Mouse (Mus musculus): ENCODE results near the gene Hist1h2ae. TPM values are rescaled to one million over a fixed set of nuclear protein-coding genes. Genes with fewer than 3 reads are reported as not detected.
"Not testable (repeated sequence)": the region's sequence is repeated elsewhere in the genome, so short reads cannot be mapped to it uniquely, and the experiment has no call there.

Hist1h2ae gene
- polyA plus RNA-seq, 1 experiment: 0.22 TPM

DNA sequence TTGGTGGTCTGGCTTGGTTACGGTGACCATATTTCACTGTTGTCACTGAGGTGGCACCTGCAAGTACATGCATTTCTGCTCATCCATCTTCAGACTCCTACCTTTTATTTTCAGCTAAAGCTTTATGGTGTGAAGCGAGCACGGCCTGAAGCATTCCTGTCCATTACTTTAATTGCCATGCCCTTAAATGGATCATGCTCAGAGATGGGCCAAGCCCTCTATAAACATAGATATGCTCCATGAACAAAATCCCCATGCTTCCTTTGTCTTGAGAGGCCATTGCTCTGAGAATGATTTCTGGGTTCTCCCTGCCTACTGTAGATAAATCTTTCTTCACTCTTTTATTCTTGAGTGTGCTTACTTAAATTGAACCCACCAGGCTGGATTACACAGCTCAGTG, 33.4 kb upstream of the Hist1h2ae start:
- Histone ChIP-seq H3K27me3 (replicated peaks; ENCODE audit: control insufficient read depth, insufficient read depth, low read length) (no peaks in the 10 kb centered on the region), H3K27ac (ENCODE audit: insufficient read depth, low read depth, low read length) (no peak overlapping the region), H3K36me3 (ENCODE audit: control insufficient read depth, insufficient read depth, low read length) (no peaks in the 10 kb centered on the region), H3K4me1 (ENCODE audit: control insufficient read depth, insufficient read depth, low read length) (no peaks in the 10 kb centered on the region), H3K4me3 (ENCODE audit: insufficient read depth, low read depth, low read length) (no peak overlapping the region)
- WGBS: 55% methylated on average over 3 of the region's 3 CpGs
- DNase-seq: no peak
- TF ChIP-seq CTCF (conservative IDR thresholded peaks at IDR 0.05; ENCODE audit: insufficient read depth, insufficient read length, low read depth, low read length) (no peak), POLR2A (IDR thresholded peaks at IDR 0.05; ENCODE audit: low read depth, low read length) (no peak)

DNA sequence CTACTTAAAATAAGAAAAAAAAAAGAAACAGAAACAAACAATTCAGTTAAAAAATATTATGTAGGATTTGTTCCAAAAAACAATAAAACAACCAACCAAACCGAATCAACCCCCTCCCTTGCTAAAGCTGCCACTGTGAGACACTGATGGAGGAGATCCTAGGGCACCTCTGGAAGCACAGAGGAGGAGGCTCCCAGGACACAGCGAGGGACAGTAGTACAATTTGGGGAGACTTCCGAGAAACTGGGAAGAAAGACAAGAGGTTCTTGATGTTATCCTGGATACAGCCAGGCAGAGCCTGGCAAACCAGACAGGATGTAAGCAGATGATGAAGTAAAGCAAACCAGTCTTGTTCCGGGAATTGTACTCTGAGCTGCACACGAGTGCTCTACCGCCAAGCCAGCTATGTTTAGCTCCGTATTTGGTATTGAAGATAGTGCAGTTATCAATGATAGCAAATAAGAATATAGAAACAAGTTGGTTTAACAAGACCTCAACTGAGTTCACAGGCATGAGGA, 32.2 kb upstream of the Hist1h2ae start:
- WGBS: 65% methylated on average over 7 of the region's 7 CpGs
- no peak overlapping the region for H3K4me3 ChIP-seq (ENCODE audit: insufficient read depth, low read depth, low read length)
- H3K36me3 ChIP-seq (ENCODE audit: control insufficient read depth, insufficient read depth, low read length): no peaks in the 10 kb centered on the region
- no peaks in the 10 kb centered on the region for H3K4me1 ChIP-seq (ENCODE audit: control insufficient read depth, insufficient read depth, low read length)
- no peak overlapping the region for H3K27ac ChIP-seq (ENCODE audit: insufficient read depth, low read depth, low read length)
- TF ChIP-seq POLR2A (IDR thresholded peaks at IDR 0.05; ENCODE audit: low read depth, low read length) (no peak), CTCF (conservative IDR thresholded peaks at IDR 0.05; ENCODE audit: insufficient read depth, insufficient read length, low read depth, low read length) (no peak)
- no peak for DNase-seq
- H3K27me3 ChIP-seq (replicated peaks; ENCODE audit: control insufficient read depth, insufficient read depth, low read length): no peaks in the 10 kb centered on the region

DNA sequence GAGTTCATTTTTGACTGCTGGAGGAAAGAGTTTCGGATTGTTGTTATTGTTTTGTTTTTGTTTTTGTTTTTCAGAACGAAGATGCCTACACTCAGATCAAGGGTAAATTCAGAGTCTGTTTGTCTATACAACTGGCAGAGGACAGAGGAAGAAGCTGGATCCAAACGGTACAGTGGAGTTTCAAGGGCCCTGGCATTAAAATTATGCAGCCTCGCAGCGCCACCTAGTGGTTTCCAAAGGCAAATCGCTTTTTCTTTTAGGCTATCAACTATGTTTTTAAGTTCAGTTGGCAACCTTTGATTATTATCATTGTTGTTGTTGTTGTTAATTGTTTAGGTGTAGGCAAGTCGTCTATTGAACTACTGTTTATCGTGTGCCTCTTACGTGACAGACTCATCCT, 26.9 kb upstream of the Hist1h2ae start:
- Histone ChIP-seq H3K27me3 (replicated peaks; ENCODE audit: control insufficient read depth, insufficient read depth, low read length) (no peaks in the 10 kb centered on the region), H3K27ac (ENCODE audit: insufficient read depth, low read depth, low read length) (no peak overlapping the region), H3K36me3 (ENCODE audit: control insufficient read depth, insufficient read depth, low read length) (no peaks in the 10 kb centered on the region), H3K4me1 (ENCODE audit: control insufficient read depth, insufficient read depth, low read length) (peaks cover 1% of the 10 kb centered on the region; the same call in 1 of the 2 replicates), H3K4me3 (ENCODE audit: insufficient read depth, low read depth, low read length) (no peak overlapping the region)
- TF ChIP-seq POLR2A (IDR thresholded peaks at IDR 0.05; ENCODE audit: low read depth, low read length) (no peak), CTCF (conservative IDR thresholded peaks at IDR 0.05; ENCODE audit: insufficient read depth, insufficient read length, low read depth, low read length) (peak; percentile 74)
- 7% methylated on average over 9 of the region's 9 CpGs for WGBS
- peak; percentile 76 for DNase-seq

- no peak for TF ChIP-seq CTCF (conservative IDR thresholded peaks at IDR 0.05; ENCODE audit: insufficient read depth, insufficient read length, low read depth, low read length)
- no peak for TF ChIP-seq POLR2A (IDR thresholded peaks at IDR 0.05; ENCODE audit: low read depth, low read length)
- no peak overlapping the region for H3K27ac ChIP-seq (ENCODE audit: insufficient read depth, low read depth, low read length)
- no peak for DNase-seq
- peaks cover 2% of the 10 kb centered on the region; the same call in 1 of the 2 replicates for H3K4me1 ChIP-seq (ENCODE audit: control insufficient read depth, insufficient read depth, low read length)
- H3K4me3 ChIP-seq (ENCODE audit: insufficient read depth, low read depth, low read length): no peak overlapping the region
- H3K27me3 ChIP-seq (replicated peaks; ENCODE audit: control insufficient read depth, insufficient read depth, low read length): no peaks in the 10 kb centered on the region
- H3K36me3 ChIP-seq (ENCODE audit: control insufficient read depth, insufficient read depth, low read length): no peaks in the 10 kb centered on the region
- WGBS: 85% methylated on average over 7 of the region's 7 CpGs
Observed at GRCm38 (mm10) chr13:23595622-23596372, 24.8 kb upstream of the Hist1h2ae start.

GRCm38 (mm10) chr13:23595185-23595584, 24.2 kb upstream of the Hist1h2ae start:
- TF ChIP-seq CTCF (conservative IDR thresholded peaks at IDR 0.05; ENCODE audit: insufficient read depth, insufficient read length, low read depth, low read length): no peak
- no peak for TF ChIP-seq POLR2A (IDR thresholded peaks at IDR 0.05; ENCODE audit: low read depth, low read length)
- Histone ChIP-seq H3K4me3 (ENCODE audit: insufficient read depth, low read depth, low read length) (no peak overlapping the region), H3K27me3 (replicated peaks; ENCODE audit: control insufficient read depth, insufficient read depth, low read length) (no peaks in the 10 kb centered on the region), H3K36me3 (ENCODE audit: control insufficient read depth, insufficient read depth, low read length) (no peaks in the 10 kb centered on the region), H3K4me1 (ENCODE audit: control insufficient read depth, insufficient read depth, low read length) (peaks cover 2% of the 10 kb centered on the region; the same call in 1 of the 2 replicates), H3K27ac (ENCODE audit: insufficient read depth, low read depth, low read length) (no peak overlapping the region)
- WGBS: 91% methylated on average over 2 of the region's 2 CpGs
- no peak for DNase-seq

GRCm38 (mm10) chr13:23593051-23593770, 22.2 kb upstream of the Hist1h2ae start:
- peak overlapping the region; percentile 1; the same call in 1 of the 2 replicates for H3K27ac ChIP-seq (ENCODE audit: insufficient read depth, low read depth, low read length)
- DNase-seq: peak; percentile 80
- 43% methylated on average over 5 of the region's 5 CpGs for WGBS
- no peaks in the 10 kb centered on the region for H3K36me3 ChIP-seq (ENCODE audit: control insufficient read depth, insufficient read depth, low read length)
- H3K4me1 ChIP-seq (ENCODE audit: control insufficient read depth, insufficient read depth, low read length): peaks cover 2% of the 10 kb centered on the region; the same call in 1 of the 2 replicates
- no peaks in the 10 kb centered on the region for H3K27me3 ChIP-seq (replicated peaks; ENCODE audit: control insufficient read depth, insufficient read depth, low read length)
- no peak overlapping the region for H3K4me3 ChIP-seq (ENCODE audit: insufficient read depth, low read depth, low read length)
- TF ChIP-seq CTCF (conservative IDR thresholded peaks at IDR 0.05; ENCODE audit: insufficient read depth, insufficient read length, low read depth, low read length): no peak

- H3K4me3 ChIP-seq (ENCODE audit: insufficient read depth, low read depth, low read length): no peak overlapping the region
- H3K27ac ChIP-seq (ENCODE audit: insufficient read depth, low read depth, low read length): no peak overlapping the region
- 43% methylated on average over 7 of the region's 7 CpGs for WGBS
- H3K27me3 ChIP-seq (replicated peaks; ENCODE audit: control insufficient read depth, insufficient read depth, low read length): no peaks in the 10 kb centered on the region
- peak; percentile 8 for DNase-seq
- no peaks in the 10 kb centered on the region for H3K36me3 ChIP-seq (ENCODE audit: control insufficient read depth, insufficient read depth, low read length)
- TF ChIP-seq CTCF (conservative IDR thresholded peaks at IDR 0.05; ENCODE audit: insufficient read depth, insufficient read length, low read depth, low read length) (no peak), POLR2A (IDR thresholded peaks at IDR 0.05; ENCODE audit: low read depth, low read length) (no peak)
- peaks cover 2% of the 10 kb centered on the region; the same call in 1 of the 2 replicates for H3K4me1 ChIP-seq (ENCODE audit: control insufficient read depth, insufficient read depth, low read length)
Observed at GRCm38 (mm10) chr13:23592614-23593013, 21.6 kb upstream of the Hist1h2ae start.

DNA sequence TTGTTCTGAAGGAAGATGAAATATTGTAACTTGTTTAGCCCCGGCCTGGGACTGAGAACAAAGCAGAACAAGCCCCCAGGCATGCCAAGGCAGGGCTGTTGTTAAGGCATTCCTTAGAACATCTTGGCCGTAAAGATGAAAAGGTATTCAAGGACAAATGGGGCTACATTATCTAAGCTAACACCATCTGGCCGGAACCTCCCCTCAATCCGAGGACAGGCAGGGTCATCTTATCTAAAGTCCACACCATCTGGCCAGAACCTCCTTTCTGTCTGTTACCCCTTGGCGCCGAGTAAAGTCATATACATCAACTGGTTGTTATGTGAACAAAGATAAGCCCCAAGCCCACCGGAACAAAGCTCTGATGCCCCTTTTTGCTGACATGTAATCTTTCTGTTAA, 20.9 kb upstream of the Hist1h2ae start:
- H3K4me3 ChIP-seq (ENCODE audit: insufficient read depth, low read depth, low read length); H3K27ac ChIP-seq (ENCODE audit: insufficient read depth, low read depth, low read length); H3K36me3 ChIP-seq (ENCODE audit: control insufficient read depth, insufficient read depth, low read length); H3K4me1 ChIP-seq (ENCODE audit: control insufficient read depth, insufficient read depth, low read length); DNase-seq; H3K27me3 ChIP-seq (replicated peaks; ENCODE audit: control insufficient read depth, insufficient read depth, low read length): not testable (repeated sequence)
- 87% methylated on average over 7 of the region's 7 CpGs for WGBS
